Mouse (Mus musculus) hindbrain, embryonic 14.5 days (tissue): ENCODE data around the gene Mst1. TPM values are rescaled to one million over a fixed set of nuclear protein-coding genes. Genes with fewer than 3 reads are reported as not detected.

ENCODE experiments used
- ATAC-seq: fragments of 200-750 bp; cut with Nextera tagmentation; 2 replicates; pipeline ENCODE4 v1.8.0; 2017; ENCODE audit warnings: moderate number of reproducible peaks, mild to moderate bottlenecking, moderate TSS enrichment, moderate library complexity; ENCODE audit not compliant: low FRiP score
- DNase-seq: peaks from one replicate; pipeline ENCODE4 v3.0.0-alpha.2; 2015; ENCODE audit warnings: low spot score
- H3K27ac ChIP-seq: fragments of 300-500 bp; sonication (generic); 2 replicates; pipeline ENCODE4 v1.5.1; 2014; ENCODE audit warnings: mild to moderate bottlenecking, moderate library complexity
- H3K27me3 ChIP-seq: fragments of 300-500 bp; sonication (generic); 2 replicates; pipeline ENCODE4 v1.6.1; 2014; ENCODE audit warnings: mild to moderate bottlenecking, low read length, mixed read lengths; ENCODE audit not compliant: control insufficient read depth, insufficient read depth
- H3K36me3 ChIP-seq: fragments of 300-500 bp; sonication (generic); replicated peaks from 2 replicates; pipeline ENCODE4 v1.6.1; 2014; ENCODE audit not compliant: control insufficient read depth, insufficient read depth
- H3K4me1 ChIP-seq: fragments of 300-500 bp; sonication (generic); replicated peaks from 2 replicates; pipeline ENCODE4 v1.6.1; 2014; ENCODE audit warnings: antibody characterized with exemption, low read length, mixed read lengths; ENCODE audit not compliant: control insufficient read depth, insufficient read depth
- H3K4me2 ChIP-seq: fragments of 300-500 bp; sonication (generic); replicated peaks from 2 replicates; pipeline ENCODE4 v1.6.1; 2014; ENCODE audit warnings: mild to moderate bottlenecking, moderate library complexity
- H3K4me3 ChIP-seq: fragments of 300-500 bp; sonication (generic); replicated peaks from 2 replicates; pipeline ENCODE4 v1.5.1; 2014; ENCODE audit warnings: mild to moderate bottlenecking, low read length
- H3K9ac ChIP-seq: fragments of 300-500 bp; sonication (generic); 2 replicates; pipeline ENCODE4 v1.6.1; 2014
- H3K9me3 ChIP-seq: fragments of 300-500 bp; sonication (generic); 2 replicates; pipeline ENCODE4 v1.6.1; 2016; ENCODE audit warnings: low read length; ENCODE audit not compliant: control insufficient read depth
- WGBS: fragments of 180-500 bp; shearing (Covaris S2); extraction: QIAGEN DNeasy Blood & Tissue Kit; methylation state at CpG from one replicate; pipeline ENCODE4 v1.1.7; 2014; 5-methylcytosine and 5-hydroxymethylcytosine counted together
- polyA plus RNA-seq: library from polyadenylated mRNA; unstranded; fragments of >200 nt; fragmentation: Nextera tagmentation; extraction: Ambion mirVana; gene quantifications from 2 replicates; pipeline ENCODE4 v1.2.1, GENCODE M21; 2014

Gene Mst1
- polyA plus RNA-seq, 1 experiment from 2014 or later, result not detected

- 0 out of 2 replicates have a peak, but pooled peaks cover 4% of the 10 kb centered on the region for H3K4me1 ChIP-seq
- DNase-seq, result no peak
- no peak overlapping the region for H3K27ac ChIP-seq
- H3K4me2 ChIP-seq, result no peak overlapping the region
- ATAC-seq, result no peak
- no peak overlapping the region for H3K4me3 ChIP-seq
- peaks cover 83% of the 10 kb centered on the region for H3K36me3 ChIP-seq
- H3K9ac ChIP-seq, result no peak overlapping the region
- H3K27me3 ChIP-seq, result no peaks in the 10 kb centered on the region
- no peaks in the 10 kb centered on the region for H3K9me3 ChIP-seq
- WGBS, result 89% methylated on average over 6 of the region's 6 CpGs
Measured at GRCm38 (mm10) chr9:108055661-108056237, 24.5 kb upstream of the Mst1 start.

GRCm38 (mm10) chr9:108056361-108057261, 23.6 kb upstream of the Mst1 start:
- H3K27me3 ChIP-seq, result no peaks in the 10 kb centered on the region
- peaks cover 75% of the 10 kb centered on the region for H3K36me3 ChIP-seq
- DNase-seq (no peak), ATAC-seq (no peak)
- H3K9me3 ChIP-seq, result no peaks in the 10 kb centered on the region
- H3K4me1 ChIP-seq, result 0 out of 2 replicates have a peak, but pooled peaks cover 4% of the 10 kb centered on the region
- no peak overlapping the region for H3K9ac ChIP-seq
- whole genome bisulfite sequencing, result 80% methylated on average over 28 of the region's 28 CpGs
- H3K27ac ChIP-seq, result no peak overlapping the region
- no peak overlapping the region for H3K4me2 ChIP-seq
- H3K4me3 ChIP-seq, result no peak overlapping the region

- Histone ChIP-seq H3K4me3 (no peak overlapping the region), H3K4me1 (0 out of 2 replicates have a peak, but pooled peaks cover 4% of the 10 kb centered on the region), H3K9ac (no peak overlapping the region), H3K36me3 (peaks cover 76% of the 10 kb centered on the region), H3K9me3 (no peaks in the 10 kb centered on the region), H3K27ac (no peak overlapping the region), H3K27me3 (no peaks in the 10 kb centered on the region), H3K4me2 (no peak overlapping the region)
- WGBS, result 91% methylated on average over 5 of the region's 5 CpGs
- DNase-seq, result no peak
- no peak for ATAC-seq
Measured at GRCm38 (mm10) chr9:108057262-108057562, 23.0 kb upstream of the Mst1 start.

- DNase-seq (no peak), ATAC-seq (no peak)
- no peak overlapping the region for H3K9ac ChIP-seq
- WGBS, result 92% methylated on average over 9 of the region's 9 CpGs
- no peaks in the 10 kb centered on the region for H3K9me3 ChIP-seq
- no peaks in the 10 kb centered on the region for H3K27me3 ChIP-seq
- H3K27ac ChIP-seq, result no peak overlapping the region
- no peak overlapping the region for H3K4me2 ChIP-seq
- 0 out of 2 replicates have a peak, but pooled peaks cover 1% of the 10 kb centered on the region for H3K4me1 ChIP-seq
- peaks cover 85% of the 10 kb centered on the region for H3K36me3 ChIP-seq
- H3K4me3 ChIP-seq, result no peak overlapping the region
Measured at GRCm38 (mm10) chr9:108058291-108058690, 21.9 kb upstream of the Mst1 start.

- 87% methylated on average over 3 of the region's 3 CpGs for WGBS
- no peak for ATAC-seq
- H3K27me3 ChIP-seq, result no peaks in the 10 kb centered on the region
- no peak overlapping the region for H3K27ac ChIP-seq
- no peak overlapping the region for H3K4me2 ChIP-seq
- no peak overlapping the region for H3K4me3 ChIP-seq
- no peaks in the 10 kb centered on the region for H3K9me3 ChIP-seq
- H3K9ac ChIP-seq, result no peak overlapping the region
- peaks cover 70% of the 10 kb centered on the region for H3K36me3 ChIP-seq
- DNase-seq, result no peak
- H3K4me1 ChIP-seq, result no peaks in the 10 kb centered on the region
Measured at GRCm38 (mm10) chr9:108062142-108062541, 18.1 kb upstream of the Mst1 start.

- H3K27me3 ChIP-seq, result no peaks in the 10 kb centered on the region
- no peak overlapping the region for H3K27ac ChIP-seq
- peaks cover 58% of the 10 kb centered on the region for H3K36me3 ChIP-seq
- H3K9me3 ChIP-seq, result no peaks in the 10 kb centered on the region
- DNase-seq (no peak), ATAC-seq (no peak)
- WGBS, result 89% methylated on average over 12 of the region's 12 CpGs
- no peak overlapping the region for H3K9ac ChIP-seq
- no peak overlapping the region for H3K4me3 ChIP-seq
- no peaks in the 10 kb centered on the region for H3K4me1 ChIP-seq
- H3K4me2 ChIP-seq, result no peak overlapping the region
Measured at GRCm38 (mm10) chr9:108063361-108063760, 16.9 kb upstream of the Mst1 start.

- Histone ChIP-seq H3K4me3 (no peak overlapping the region), H3K4me2 (no peak overlapping the region), H3K9ac (no peak overlapping the region), H3K9me3 (no peaks in the 10 kb centered on the region), H3K36me3 (peaks cover 58% of the 10 kb centered on the region), H3K4me1 (no peaks in the 10 kb centered on the region), H3K27me3 (no peaks in the 10 kb centered on the region), H3K27ac (no peak overlapping the region)
- DNase-seq, result peak; percentile 63
- 0 out of 2 replicates have a peak, but pooled peaks have one; percentile 62 for ATAC-seq
- WGBS, result 50% methylated on average over 5 of the region's 5 CpGs
Measured at GRCm38 (mm10) chr9:108065491-108066011, 14.7 kb upstream of the Mst1 start.

- no peaks in the 10 kb centered on the region for H3K4me1 ChIP-seq
- no peak overlapping the region for H3K4me2 ChIP-seq
- no peaks in the 10 kb centered on the region for H3K27me3 ChIP-seq
- DNase-seq (no peak), ATAC-seq (no peak)
- H3K4me3 ChIP-seq, result no peak overlapping the region
- H3K9ac ChIP-seq, result no peak overlapping the region
- no peaks in the 10 kb centered on the region for H3K9me3 ChIP-seq
- 86% methylated on average over 7 of the region's 7 CpGs for WGBS
- H3K36me3 ChIP-seq, result peaks cover 64% of the 10 kb centered on the region
- H3K27ac ChIP-seq, result no peak overlapping the region
Measured at GRCm38 (mm10) chr9:108067199-108067598, 13.0 kb upstream of the Mst1 start.

- H3K27ac ChIP-seq, result no peak overlapping the region
- peaks cover 63% of the 10 kb centered on the region for H3K36me3 ChIP-seq
- no peak overlapping the region for H3K9ac ChIP-seq
- H3K4me2 ChIP-seq, result no peak overlapping the region
- DNase-seq, result peak; percentile 92
- peak; percentile 47; the same call in 1 of the 2 replicates for ATAC-seq
- H3K9me3 ChIP-seq, result no peaks in the 10 kb centered on the region
- H3K27me3 ChIP-seq, result no peaks in the 10 kb centered on the region
- no peaks in the 10 kb centered on the region for H3K4me1 ChIP-seq
- H3K4me3 ChIP-seq, result no peak overlapping the region
- WGBS, result 26% methylated on average over 8 of the region's 8 CpGs
Measured at GRCm38 (mm10) chr9:108067900-108068299, 12.3 kb upstream of the Mst1 start.
